Mouse (Mus musculus) midbrain, postnatal 0 days (tissue): ENCODE results near the gene Ppp6c. TPM values are rescaled to one million over a fixed set of nuclear protein-coding genes. Genes with fewer than 3 reads are reported as not detected.
A peak's percentile ranks its signal among the peaks of the same experiment; 100 is the strongest.
"Not testable (repeated sequence)": the region's sequence is repeated elsewhere in the genome, so short reads cannot be mapped to it uniquely, and the experiment has no call there.

Experiments used
- ATAC-seq: fragments of 200-750 bp; cut with Nextera tagmentation; 2 replicates; pipeline ENCODE4 v1.8.0; 2017; ENCODE audit warnings: moderate number of reproducible peaks, mild to moderate bottlenecking, moderate TSS enrichment, moderate library complexity; ENCODE audit not compliant: low FRiP score
- DNase-seq: peaks from one replicate; pipeline ENCODE4 v3.0.0-alpha.2; 2015; ENCODE audit warnings: low spot score
- H3K27ac ChIP-seq: fragments of 300-500 bp; sonication (generic); 2 replicates; pipeline ENCODE4 v1.5.1; 2014; ENCODE audit warnings: low read depth, mild to moderate bottlenecking, low read length, mixed read lengths
- H3K27me3 ChIP-seq: fragments of 300-500 bp; sonication (generic); 2 replicates; pipeline ENCODE4 v1.6.1; 2014; ENCODE audit warnings: low read length, control low read depth, mixed read lengths; ENCODE audit not compliant: insufficient read depth
- H3K36me3 ChIP-seq: fragments of 300-500 bp; sonication (generic); 2 replicates; pipeline ENCODE4 v1.6.1; 2014; ENCODE audit warnings: low read length, control low read depth, mixed read lengths; ENCODE audit not compliant: insufficient read depth
- H3K4me1 ChIP-seq: fragments of 300-500 bp; sonication (generic); 2 replicates; pipeline ENCODE4 v1.6.1; 2014; ENCODE audit warnings: mild to moderate bottlenecking, control low read depth, antibody characterized with exemption, low read length, mixed read lengths; ENCODE audit not compliant: insufficient read depth
- H3K4me2 ChIP-seq: fragments of 300-500 bp; sonication (generic); 2 replicates; pipeline ENCODE4 v1.6.1; 2014; ENCODE audit warnings: low read depth, mild to moderate bottlenecking, low read length, mixed read lengths; ENCODE audit not compliant: poor library complexity, severe bottlenecking
- H3K4me3 ChIP-seq: fragments of 300-500 bp; sonication (generic); 2 replicates; pipeline ENCODE4 v1.5.1; 2014; ENCODE audit warnings: low read depth, mild to moderate bottlenecking, low read length, moderate library complexity
- H3K9ac ChIP-seq: fragments of 300-500 bp; sonication (generic); replicated peaks from 2 replicates; pipeline ENCODE4 v1.6.1; 2014; ENCODE audit warnings: mild to moderate bottlenecking, low read length, moderate library complexity, mixed read lengths; ENCODE audit not compliant: poor library complexity, severe bottlenecking
- H3K9me3 ChIP-seq: fragments of 300-500 bp; sonication (generic); 2 replicates; pipeline ENCODE4 v1.6.1; 2016; ENCODE audit warnings: low read length, control low read depth
- CTCF ChIP-seq: IDR thresholded peaks from 2 replicates; pipeline ENCODE4 v1.5.1; 2016; ENCODE audit warnings: antibody characterized with exemption, mild to moderate bottlenecking
- WGBS: fragments of 180-500 bp; shearing (Covaris S2); extraction: QIAGEN DNeasy Blood & Tissue Kit; methylation state at CpG from one replicate; pipeline ENCODE4 v1.1.7; 2014; 5-methylcytosine and 5-hydroxymethylcytosine counted together
- polyA plus RNA-seq: library from polyadenylated mRNA; unstranded; fragments of >200 nt; fragmentation: Nextera tagmentation; extraction: Ambion mirVana; gene quantifications from 2 replicates; pipeline ENCODE4 v1.2.1, GENCODE M21; 2015
- total RNA-seq: library from RNA; depleted of rRNA; stranded (reverse); fragments of >200 nt; gene quantifications from 2 replicates; pipeline ENCODE4 v1.2.3, GENCODE M21; 2014; rRNA removed

Ppp6c gene
- total RNA-seq (51.4 and 51.9 TPM in 2 replicates), polyA plus RNA-seq (46.0 and 48.4 TPM in 2 replicates)

DNA sequence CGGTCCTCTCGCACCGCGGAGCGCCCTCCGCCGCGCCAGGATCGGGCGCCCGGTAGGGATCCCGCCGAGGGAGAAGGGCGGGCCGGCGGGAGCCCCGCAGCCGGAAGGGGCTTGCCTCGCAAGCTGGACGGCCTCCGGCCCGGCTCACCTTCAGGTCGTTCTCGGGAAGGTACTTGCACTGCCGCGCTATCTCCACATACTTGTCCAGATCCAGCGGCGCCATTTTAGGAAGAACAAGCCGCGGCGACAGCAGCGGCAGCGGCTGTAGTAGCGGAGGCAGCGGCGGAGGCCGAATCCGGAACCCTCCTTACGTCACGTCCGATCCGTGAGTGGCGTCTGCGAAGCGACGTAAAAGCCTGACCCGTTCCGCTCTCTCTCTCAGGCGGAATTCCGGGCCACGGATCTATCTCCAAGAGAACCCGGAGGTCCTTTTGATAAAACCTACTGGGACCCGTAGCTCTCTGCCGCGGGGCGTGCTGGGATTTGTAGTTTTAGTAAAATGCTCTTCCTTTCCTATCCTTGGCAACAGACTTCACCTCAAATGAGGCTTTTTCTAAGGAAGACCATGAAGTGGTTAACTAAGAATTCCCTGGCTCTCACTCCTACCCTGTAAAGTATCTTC lies at the start of gene Ppp6c:
Gene Ppp6c, minus strand, starts transcription at position 433 of the 622 bp plus-strand sequence.
- Histone ChIP-seq H3K27ac (peak within 1 kb of the TSS; percentile 93), H3K4me2 (peak within 1 kb of the TSS; percentile 58), H3K27me3 (no peaks in the 10 kb centered on the region), H3K4me3 (peak within 1 kb of the TSS; percentile 78), H3K36me3 (no peaks in the 10 kb centered on the region), H3K4me1 (peaks cover 6% of the 10 kb centered on the region), H3K9me3 (no peaks in the 10 kb centered on the region), H3K9ac (peak within 1 kb of the TSS; percentile 88)
- DNase-seq: peak; percentile 99
- no peak for TF ChIP-seq CTCF
- under 1% methylated on average over 48 of the region's 56 CpGs for WGBS
- peak; percentile 98 for ATAC-seq

DNA sequence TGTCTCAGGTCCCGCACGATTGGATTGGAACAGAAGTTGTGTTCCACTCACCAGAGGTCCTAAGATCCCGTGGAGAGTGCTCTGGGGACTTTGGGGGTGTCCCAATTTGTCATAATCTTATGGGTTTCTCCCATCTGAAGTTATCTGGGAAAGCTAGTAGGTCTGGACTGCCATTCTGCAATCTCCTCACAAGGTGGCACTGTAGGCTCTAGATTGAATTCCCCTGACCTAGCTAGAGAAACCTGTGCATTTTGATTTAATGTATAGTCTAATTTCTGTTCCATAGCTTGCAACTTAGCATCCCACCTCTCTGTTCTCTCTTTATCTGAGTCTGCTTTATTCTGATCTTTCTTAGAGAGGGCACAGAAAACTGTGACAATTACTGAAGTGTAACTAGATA lies 42.1 kb upstream of the Ppp6c start:
- H3K4me3 ChIP-seq: no peak overlapping the region
- no peak overlapping the region for H3K4me2 ChIP-seq
- TF ChIP-seq CTCF: peak; percentile 77
- ATAC-seq (no peak), DNase-seq (peak; percentile 58)
- 54% methylated on average over 3 of the region's 3 CpGs for WGBS
- H3K9me3 ChIP-seq: no peaks in the 10 kb centered on the region
- H3K27ac ChIP-seq: no peak overlapping the region
- no peaks in the 10 kb centered on the region for H3K36me3 ChIP-seq
- no peaks in the 10 kb centered on the region for H3K4me1 ChIP-seq
- H3K27me3 ChIP-seq: no peaks in the 10 kb centered on the region
- H3K9ac ChIP-seq: no peak overlapping the region

DNA sequence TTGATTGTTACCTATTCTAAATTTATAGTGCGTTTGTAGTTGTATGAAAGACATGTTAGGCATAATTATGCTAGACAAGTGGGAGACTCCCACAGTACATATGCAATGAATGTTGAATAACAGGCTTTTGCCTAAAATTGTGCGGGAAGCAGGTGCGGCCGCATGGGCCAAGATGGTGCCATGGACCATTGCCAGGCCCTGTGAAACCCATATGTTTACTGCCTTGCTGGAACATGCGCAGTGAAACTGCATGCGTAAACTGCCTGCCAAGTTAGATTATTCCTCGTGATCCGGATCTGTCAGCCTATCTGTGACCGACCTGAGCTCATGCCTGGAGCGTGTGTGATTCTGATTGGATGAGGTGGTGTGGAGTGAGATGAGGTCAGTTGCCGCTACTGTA lies 26.0 kb upstream of the Ppp6c start:
- H3K27ac ChIP-seq, H3K9ac ChIP-seq, H3K9me3 ChIP-seq, H3K4me3 ChIP-seq, ATAC-seq, H3K27me3 ChIP-seq, H3K4me2 ChIP-seq, H3K4me1 ChIP-seq, H3K36me3 ChIP-seq: not testable (repeated sequence)
- WGBS: 91% methylated on average over 11 of the region's 11 CpGs
- DNase-seq: peak; percentile 56

DNA sequence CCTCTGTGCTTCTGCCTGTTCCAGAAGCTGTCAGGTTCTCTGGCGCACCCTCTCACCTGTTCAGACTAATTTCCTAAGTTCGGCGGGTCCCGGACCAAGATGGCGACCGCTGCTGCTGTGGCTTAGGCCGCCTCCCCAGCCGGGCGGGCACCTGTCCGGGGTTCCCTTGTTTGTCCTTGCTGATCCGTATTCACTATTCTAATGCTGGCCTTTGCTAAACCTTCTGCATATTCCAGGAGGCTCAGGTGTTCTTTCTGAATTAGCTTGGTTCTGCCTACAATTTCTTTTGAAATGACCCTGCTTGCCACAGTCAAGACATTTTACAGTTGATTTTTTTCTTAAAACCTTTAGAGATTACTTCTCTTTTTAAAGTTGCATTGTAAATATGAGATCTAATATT lies 20.6 kb upstream of the Ppp6c start:
- not testable (repeated sequence) for H3K27me3 ChIP-seq, H3K4me3 ChIP-seq, H3K27ac ChIP-seq, ATAC-seq, H3K4me1 ChIP-seq, H3K4me2 ChIP-seq, DNase-seq, H3K36me3 ChIP-seq, H3K9ac ChIP-seq, H3K9me3 ChIP-seq
- WGBS: 94% methylated on average over 7 of the region's 11 CpGs

DNA sequence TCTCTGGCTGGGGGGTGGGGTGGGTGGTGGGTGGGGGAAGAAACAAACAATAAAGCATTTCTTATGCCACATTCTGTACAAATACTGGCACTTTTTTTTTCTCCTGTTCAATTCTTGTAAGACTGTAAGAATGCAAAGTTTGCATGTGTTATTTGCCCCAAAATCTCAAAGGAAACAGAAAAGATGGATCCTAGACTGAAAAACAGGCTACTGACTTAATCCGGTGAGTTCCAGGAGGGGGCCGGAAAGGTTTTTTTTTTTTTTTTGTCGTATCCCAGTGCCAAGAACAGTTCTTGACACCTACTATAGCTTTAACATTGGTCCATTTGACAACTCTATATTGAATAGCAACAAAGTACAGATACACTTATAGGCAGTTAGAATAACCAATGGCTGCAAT lies 480 bp upstream of the Ppp6c start:
- ATAC-seq (no peak; the same call in 1 of the 2 replicates), DNase-seq (no peak)
- Histone ChIP-seq H3K36me3 (no peaks in the 10 kb centered on the region), H3K27ac (peak overlapping the region; percentile 93; the same call in 1 of the 2 replicates), H3K9me3 (no peaks in the 10 kb centered on the region), H3K4me2 (peak overlapping the region; percentile 56), H3K27me3 (no peaks in the 10 kb centered on the region), H3K9ac (no peak overlapping the region; the same call in 1 of the 2 replicates), H3K4me1 (peaks cover 6% of the 10 kb centered on the region), H3K4me3 (peak overlapping the region; percentile 78)
- TF ChIP-seq CTCF: no peak
- 27% methylated on average over 3 of the region's 3 CpGs for WGBS

DNA sequence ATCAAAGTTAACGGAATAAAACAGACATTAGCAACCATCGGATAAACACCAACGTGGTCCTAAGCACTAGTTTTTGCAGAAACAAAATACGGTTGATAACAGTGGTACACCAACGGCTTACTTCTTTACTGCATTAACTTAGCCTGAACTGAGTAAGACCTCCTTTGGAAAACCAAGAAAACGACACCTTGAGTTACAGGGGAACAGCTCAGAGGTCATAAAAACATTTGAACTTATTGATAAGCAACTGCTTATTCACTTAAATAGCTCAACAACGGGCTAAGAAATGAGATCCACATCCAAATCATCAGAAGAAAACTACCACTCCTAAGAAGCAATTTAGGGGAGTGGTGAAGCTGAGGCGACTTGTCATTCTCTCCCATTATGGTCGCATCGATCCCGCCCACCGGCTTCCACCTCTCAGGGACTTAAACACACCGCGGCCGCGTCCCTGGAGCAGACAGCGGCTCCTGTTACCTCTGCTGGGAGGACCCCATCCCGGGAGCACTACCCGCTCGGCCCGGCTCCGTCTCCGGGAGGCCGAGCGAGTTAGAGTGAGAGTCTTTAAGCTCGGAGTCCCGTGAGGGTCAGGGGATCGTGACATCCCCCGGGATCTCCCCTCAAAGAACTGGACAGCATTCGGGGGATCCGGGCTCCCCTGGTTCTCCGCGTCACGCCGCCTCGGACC lies 776 bp downstream of the Ppp6c start:
- not testable (repeated sequence) for DNase-seq, H3K27me3 ChIP-seq, H3K36me3 ChIP-seq, H3K4me1 ChIP-seq, H3K9me3 ChIP-seq
- ATAC-seq: peak; percentile 43; the same call in 1 of the 2 replicates
- WGBS: 4% methylated on average over 23 of the region's 36 CpGs
- peak overlapping the region; percentile 93 for H3K27ac ChIP-seq
- peak overlapping the region; percentile 78 for H3K4me3 ChIP-seq
- H3K4me2 ChIP-seq: peak overlapping the region; percentile 58
- H3K9ac ChIP-seq: peak overlapping the region; percentile 88
